Mouse (Mus musculus): ENCODE measurements around the gene Disp3. TPM values are rescaled to one million over a fixed set of nuclear protein-coding genes. Genes with fewer than 3 reads are reported as not detected.

Gene Disp3
- polyA plus RNA-seq, 1 experiment from 2014 or later, result 0.04 TPM

- Histone ChIP-seq H3K4me3 (ENCODE audit: low read depth, low read length) (no peak overlapping the region), H3K4me2 (replicated peaks; ENCODE audit: low read depth) (no peak overlapping the region), H3K4me1 (replicated peaks; ENCODE audit: control insufficient read depth, insufficient read depth) (no peaks in the 10 kb centered on the region), H3K27me3 (ENCODE audit: control insufficient read depth, insufficient read depth, low read length) (no peaks in the 10 kb centered on the region), H3K9ac (ENCODE audit: low read length) (no peak overlapping the region), H3K9me3 (ENCODE audit: control insufficient read depth, low read length) (no peaks in the 10 kb centered on the region), H3K36me3 (ENCODE audit: control insufficient read depth, insufficient read depth, low read length) (no peaks in the 10 kb centered on the region), H3K27ac (replicated peaks) (no peak overlapping the region)
- TF ChIP-seq CTCF (IDR thresholded peaks at IDR 0.05; ENCODE audit: low read depth), result no peak
- no peak for TF ChIP-seq EP300 (optimal IDR thresholded peaks at IDR 0.05)
- no peak for ATAC-seq (ENCODE audit: low FRiP score, low TSS enrichment)
- 90% methylated on average over 3 of the region's 3 CpGs for WGBS
- no peak for DNase-seq (ENCODE audit: low spot score)
Observed at GRCm38 (mm10) chr4:148325951-148326350, 38.2 kb upstream of the Disp3 start.

- no peaks in the 10 kb centered on the region for H3K9me3 ChIP-seq (ENCODE audit: control insufficient read depth, low read length)
- H3K36me3 ChIP-seq (ENCODE audit: control insufficient read depth, insufficient read depth, low read length), result no peaks in the 10 kb centered on the region
- H3K27ac ChIP-seq (replicated peaks), result no peak overlapping the region
- 47% methylated on average over 2 of the region's 2 CpGs for WGBS
- TF ChIP-seq EP300 (optimal IDR thresholded peaks at IDR 0.05), result no peak
- TF ChIP-seq CTCF (IDR thresholded peaks at IDR 0.05; ENCODE audit: low read depth), result no peak
- ATAC-seq (ENCODE audit: low FRiP score, low TSS enrichment), result no peak
- DNase-seq (ENCODE audit: low spot score), result no peak
- H3K4me3 ChIP-seq (ENCODE audit: low read depth, low read length), result no peak overlapping the region
- H3K4me2 ChIP-seq (replicated peaks; ENCODE audit: low read depth), result no peak overlapping the region
- H3K9ac ChIP-seq (ENCODE audit: low read length), result no peak overlapping the region
- H3K4me1 ChIP-seq (replicated peaks; ENCODE audit: control insufficient read depth, insufficient read depth), result no peaks in the 10 kb centered on the region
- no peaks in the 10 kb centered on the region for H3K27me3 ChIP-seq (ENCODE audit: control insufficient read depth, insufficient read depth, low read length)
Observed at GRCm38 (mm10) chr4:148325057-148325456, 37.3 kb upstream of the Disp3 start.

DNA sequence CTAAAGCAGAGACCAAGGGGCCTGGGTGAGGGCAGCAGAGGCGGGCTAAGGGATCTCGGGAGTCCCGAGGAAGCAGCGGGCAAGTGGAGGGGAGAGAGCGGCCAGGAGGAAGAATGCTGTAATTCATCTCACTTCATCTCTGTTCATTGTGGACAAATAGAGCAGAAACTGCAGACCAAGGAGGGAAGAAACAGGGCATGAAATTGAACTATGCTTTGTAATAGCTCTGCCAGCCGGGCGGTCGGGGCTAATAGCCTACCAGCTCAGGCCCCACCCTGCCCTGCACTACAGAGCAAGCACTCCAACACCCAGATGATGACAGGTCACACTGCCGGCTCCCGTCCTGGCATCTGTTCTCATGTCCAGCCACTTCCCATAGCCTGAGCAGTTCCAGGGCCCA is 34.4 kb upstream of the Disp3 start:
- Histone ChIP-seq H3K4me2 (replicated peaks; ENCODE audit: low read depth) (no peak overlapping the region), H3K27ac (replicated peaks) (no peak overlapping the region), H3K9me3 (ENCODE audit: control insufficient read depth, low read length) (no peaks in the 10 kb centered on the region), H3K4me3 (ENCODE audit: low read depth, low read length) (no peak overlapping the region), H3K9ac (ENCODE audit: low read length) (no peak overlapping the region), H3K4me1 (replicated peaks; ENCODE audit: control insufficient read depth, insufficient read depth) (no peaks in the 10 kb centered on the region), H3K36me3 (ENCODE audit: control insufficient read depth, insufficient read depth, low read length) (no peaks in the 10 kb centered on the region), H3K27me3 (ENCODE audit: control insufficient read depth, insufficient read depth, low read length) (no peaks in the 10 kb centered on the region)
- no peak for ATAC-seq (ENCODE audit: low FRiP score, low TSS enrichment)
- TF ChIP-seq CTCF (IDR thresholded peaks at IDR 0.05; ENCODE audit: low read depth) (no peak), EP300 (optimal IDR thresholded peaks at IDR 0.05) (no peak)
- no peak for DNase-seq (ENCODE audit: low spot score)
- 34% methylated on average over 10 of the region's 10 CpGs for WGBS

DNA sequence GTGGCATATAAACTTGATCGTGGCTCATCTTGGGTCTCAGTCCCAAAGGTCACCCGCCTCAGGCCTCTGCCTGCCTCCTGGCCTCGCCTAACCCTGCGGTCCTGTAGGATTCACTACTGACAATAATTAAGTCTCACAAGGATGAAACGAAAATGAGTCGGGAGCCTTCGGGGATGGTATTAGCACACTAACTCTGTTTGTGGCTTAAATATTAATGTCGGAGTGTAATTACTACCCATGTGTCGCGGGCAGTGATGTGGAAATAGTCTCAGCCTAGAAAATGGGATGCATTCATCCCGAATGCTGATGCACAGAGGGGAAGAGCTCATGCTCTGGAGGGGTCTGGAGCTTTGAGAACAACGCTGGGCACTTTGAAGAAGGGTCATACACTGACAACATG is 31.6 kb upstream of the Disp3 start:
- Histone ChIP-seq H3K4me1 (replicated peaks; ENCODE audit: control insufficient read depth, insufficient read depth) (no peaks in the 10 kb centered on the region), H3K27ac (replicated peaks) (no peak overlapping the region), H3K36me3 (ENCODE audit: control insufficient read depth, insufficient read depth, low read length) (no peaks in the 10 kb centered on the region), H3K9me3 (ENCODE audit: control insufficient read depth, low read length) (no peaks in the 10 kb centered on the region), H3K9ac (ENCODE audit: low read length) (no peak overlapping the region), H3K27me3 (ENCODE audit: control insufficient read depth, insufficient read depth, low read length) (no peaks in the 10 kb centered on the region), H3K4me3 (ENCODE audit: low read depth, low read length) (no peak overlapping the region), H3K4me2 (replicated peaks; ENCODE audit: low read depth) (no peak overlapping the region)
- 88% methylated on average over 12 of the region's 12 CpGs for WGBS
- DNase-seq (ENCODE audit: low spot score) (no peak), ATAC-seq (ENCODE audit: low FRiP score, low TSS enrichment) (no peak)
- TF ChIP-seq EP300 (optimal IDR thresholded peaks at IDR 0.05), result no peak
- TF ChIP-seq CTCF (IDR thresholded peaks at IDR 0.05; ENCODE audit: low read depth), result no peak

GRCm38 (mm10) chr4:148315377-148316175 is 27.8 kb upstream of the Disp3 start:
- Histone ChIP-seq H3K9ac (ENCODE audit: low read length) (no peak overlapping the region), H3K4me1 (replicated peaks; ENCODE audit: control insufficient read depth, insufficient read depth) (no peaks in the 10 kb centered on the region), H3K27me3 (ENCODE audit: control insufficient read depth, insufficient read depth, low read length) (no peaks in the 10 kb centered on the region), H3K4me3 (ENCODE audit: low read depth, low read length) (no peak overlapping the region), H3K27ac (replicated peaks) (no peak overlapping the region), H3K36me3 (ENCODE audit: control insufficient read depth, insufficient read depth, low read length) (no peaks in the 10 kb centered on the region), H3K9me3 (ENCODE audit: control insufficient read depth, low read length) (no peaks in the 10 kb centered on the region), H3K4me2 (replicated peaks; ENCODE audit: low read depth) (no peak overlapping the region)
- no peak for DNase-seq (ENCODE audit: low spot score)
- WGBS, result 81% methylated on average over 16 of the region's 16 CpGs
- TF ChIP-seq CTCF (IDR thresholded peaks at IDR 0.05; ENCODE audit: low read depth) (no peak), EP300 (optimal IDR thresholded peaks at IDR 0.05) (no peak)
- no peak for ATAC-seq (ENCODE audit: low FRiP score, low TSS enrichment)

GRCm38 (mm10) chr4:148314396-148314795 is 26.6 kb upstream of the Disp3 start:
- H3K4me2 ChIP-seq (replicated peaks; ENCODE audit: low read depth), result no peak overlapping the region
- ATAC-seq (ENCODE audit: low FRiP score, low TSS enrichment) (no peak), DNase-seq (ENCODE audit: low spot score) (no peak)
- no peak overlapping the region for H3K27ac ChIP-seq (replicated peaks)
- no peaks in the 10 kb centered on the region for H3K4me1 ChIP-seq (replicated peaks; ENCODE audit: control insufficient read depth, insufficient read depth)
- H3K9me3 ChIP-seq (ENCODE audit: control insufficient read depth, low read length), result no peaks in the 10 kb centered on the region
- no peak for TF ChIP-seq EP300 (optimal IDR thresholded peaks at IDR 0.05)
- TF ChIP-seq CTCF (IDR thresholded peaks at IDR 0.05; ENCODE audit: low read depth), result no peak
- no peaks in the 10 kb centered on the region for H3K27me3 ChIP-seq (ENCODE audit: control insufficient read depth, insufficient read depth, low read length)
- no peaks in the 10 kb centered on the region for H3K36me3 ChIP-seq (ENCODE audit: control insufficient read depth, insufficient read depth, low read length)
- 64% methylated on average over 10 of the region's 10 CpGs for WGBS
- no peak overlapping the region for H3K9ac ChIP-seq (ENCODE audit: low read length)
- H3K4me3 ChIP-seq (ENCODE audit: low read depth, low read length), result no peak overlapping the region

All from stomach, postnatal 0 days (tissue).